38 mouse cellular contexts compared by ENCODE assay signal in genomic region chr4:52530636-52531035, GRCm38 (mm10). TPM values are rescaled to one million over a fixed set of nuclear protein-coding genes. Genes with fewer than 3 reads are reported as not detected.
"Had no signal": no experiment of that assay in that cellular context is flagged by ENCODE, and none has a peak within 500 bp of the region (broad histone marks: within the 10 kb centered on the region; RNA-seq: fewer than 3 reads in every experiment).

No protein-coding gene starts in this region.

- H3K27me3 ChIP-seq: heart, embryonic 12.5 days; hindbrain, embryonic 12.5 days; hindbrain, embryonic 15.5 days; kidney, embryonic 15.5 days; limb, embryonic 13.5 days; limb, embryonic 15.5 days; liver, embryonic 12.5 days had no signal

- H3K4me1 ChIP-seq: heart, embryonic 10.5 days; heart, embryonic 12.5 days; hindbrain, embryonic 10.5 days; hindbrain, embryonic 12.5 days; hindbrain, embryonic 15.5 days; kidney, embryonic 15.5 days; limb, embryonic 13.5 days; limb, embryonic 15.5 days; liver, embryonic 12.5 days had no signal

- H3K4me3 ChIP-seq: gastrocnemius, adult 2 months; heart, embryonic 10.5 days; heart, embryonic 12.5 days; hindbrain, embryonic 10.5 days; hindbrain, embryonic 12.5 days; hindbrain, embryonic 15.5 days; kidney, embryonic 15.5 days; limb, embryonic 13.5 days; limb, embryonic 15.5 days; liver, embryonic 12.5 days had no signal

- H3K36me3 ChIP-seq: heart, embryonic 10.5 days; heart, embryonic 12.5 days; hindbrain, embryonic 10.5 days; hindbrain, embryonic 12.5 days; hindbrain, embryonic 15.5 days; kidney, embryonic 15.5 days; limb, embryonic 13.5 days; limb, embryonic 15.5 days; liver, embryonic 12.5 days had no signal

- DNase-seq: gastrocnemius, adult 2 months; gastrocnemius, postnatal 10 days; gastrocnemius, postnatal 25 days; heart, adult 18-20 months; heart, postnatal 10 days; heart, postnatal 4 days; kidney, adult 11 months; kidney, adult 2 months; kidney, adult 9 months; kidney, postnatal 14 days; kidney, postnatal 36 days; layer of hippocampus, postnatal 36 days; left cerebral cortex, postnatal 4 days had no signal

- H3K9ac ChIP-seq: heart, embryonic 12.5 days; hindbrain, embryonic 12.5 days; hindbrain, embryonic 15.5 days; kidney, embryonic 15.5 days; limb, embryonic 13.5 days; limb, embryonic 15.5 days; liver, embryonic 12.5 days; liver, embryonic 14.5 days had no signal

- H3K27ac ChIP-seq: gastrocnemius, adult 2 months; heart, embryonic 10.5 days; hindbrain, embryonic 10.5 days; hindbrain, embryonic 12.5 days; hindbrain, embryonic 15.5 days; hindbrain, postnatal 0 days; kidney, embryonic 15.5 days; kidney, postnatal 0 days; limb, embryonic 13.5 days; limb, embryonic 15.5 days; liver, embryonic 12.5 days; liver, embryonic 14.5 days had no signal

- H3K4me2 ChIP-seq: heart, embryonic 12.5 days; hindbrain, embryonic 12.5 days; hindbrain, embryonic 15.5 days; kidney, embryonic 15.5 days; limb, embryonic 13.5 days; limb, embryonic 15.5 days; liver, embryonic 12.5 days had no signal

- H3K9me3 ChIP-seq: heart, embryonic 10.5 days; heart, embryonic 12.5 days; hindbrain, embryonic 10.5 days; hindbrain, embryonic 12.5 days; hindbrain, embryonic 15.5 days; kidney, embryonic 15.5 days; limb, embryonic 13.5 days; limb, embryonic 15.5 days; liver, embryonic 12.5 days had no signal

- ATAC-seq: hindbrain, postnatal 0 days; intestine, embryonic 16.5 days; liver, embryonic 12.5 days had no signal

RNA-seq across cellular contexts. Expression of gene Vma21-ps, which starts 33.6 kb away (rescaled TPM):
- total RNA-seq: gastrocnemius, adult 2 months; gastrocnemius, postnatal 10 days; gastrocnemius, postnatal 25 days; gastrocnemius, postnatal 4 days; heart, adult 18-20 months; heart, adult 8-10 months; heart, postnatal 10 days; heart, postnatal 25 days; hindbrain, postnatal 0 days; layer of hippocampus, adult 18-20 months; layer of hippocampus, postnatal 36 days; left cerebral cortex, adult 18-20 months; left cerebral cortex, adult 8-10 months; left cerebral cortex, postnatal 10 days; left cerebral cortex, postnatal 25 days; left cerebral cortex, postnatal 4 days; liver, adult 2 months had no signal
- polyA plus RNA-seq: heart, embryonic 10.5 days; heart, embryonic 12.5 days; heart, embryonic 14.5 days; hindbrain, embryonic 10.5 days; hindbrain, embryonic 12.5 days; hindbrain, postnatal 0 days; intestine, embryonic 14.5 days; limb, embryonic 11.5 days; limb, embryonic 15.5 days; liver, embryonic 12.5 days had no signal
